Mouse (Mus musculus): ENCODE results near the gene Gm20388.

- TF ChIP-seq CTCF (IDR thresholded peaks at IDR 0.05; ENCODE audit: borderline replicate concordance, insufficient read depth, low read depth, low read length) (no peak), POLR2A (IDR thresholded peaks at IDR 0.05; ENCODE audit: borderline replicate concordance, insufficient read depth, low read length) (no peak)
These were observed 1732.7 kb downstream of the Gm20388 start for GRCm38 (mm10) chr8:121643384-121643783.
